ENCODE assay signal across 8 mouse cellular contexts in the genomic region with DNA sequence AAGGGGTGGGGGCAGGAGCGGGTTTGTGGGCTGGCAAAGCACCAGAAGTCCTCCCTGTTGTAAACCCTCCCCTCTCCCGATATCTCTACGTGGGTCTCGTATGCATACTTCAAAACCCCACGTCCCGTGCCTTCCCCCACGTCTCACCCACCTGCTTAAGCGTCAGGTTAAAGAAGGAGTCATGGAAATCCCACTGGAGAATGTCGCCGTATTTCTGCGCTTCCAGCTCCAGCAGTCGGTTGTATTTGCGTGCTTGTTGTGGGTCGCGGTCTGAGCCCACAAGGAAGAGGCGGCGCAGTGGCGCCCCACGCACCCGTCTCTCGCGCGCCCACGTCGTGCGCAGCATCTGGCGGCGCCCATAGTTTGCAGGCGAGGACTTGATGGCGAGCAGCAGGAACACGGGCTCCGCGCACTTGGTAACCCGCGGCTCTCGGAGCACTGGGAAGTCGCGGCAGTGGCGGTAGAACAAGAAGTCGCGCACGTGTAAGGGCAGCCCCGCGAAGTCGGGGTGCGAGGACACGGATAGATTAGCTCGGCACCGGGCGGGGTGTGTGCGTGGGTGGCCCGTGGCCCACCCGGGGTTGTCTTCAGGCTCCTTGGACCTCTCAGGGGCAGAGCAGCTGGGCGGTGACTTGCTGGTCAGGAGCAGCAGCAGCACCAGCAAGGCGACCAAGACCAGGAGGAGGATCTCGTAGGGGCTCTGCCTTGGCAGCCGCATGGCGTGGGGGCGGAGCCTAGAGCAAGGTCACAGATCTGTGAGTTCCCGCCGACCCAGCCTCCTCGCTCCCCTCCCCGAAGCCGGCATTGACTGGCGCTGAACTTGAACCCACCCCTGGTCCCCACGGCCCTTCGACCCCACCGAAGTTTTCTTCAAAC. TPM values are rescaled to one million over a fixed set of nuclear protein-coding genes. Genes with fewer than 3 reads are reported as not detected.
DNase-seq lines count a peak whose midpoint lies in the region; ATAC-seq and TF ChIP-seq lines count a peak whose summit lies in the region.
"Had no signal": no experiment of that assay in that cellular context is flagged by ENCODE, and none has a peak within 500 bp of the region (broad histone marks: within the 10 kb centered on the region; RNA-seq: fewer than 3 reads in every experiment).

No protein-coding gene starts in this region.

- no peaks in the 10 kb centered on the region for H3K36me3 ChIP-seq in spleen, adult 2 months (ENCODE audit: control insufficient read depth, insufficient read depth, low read length)
- no peaks in the 10 kb centered on the region for H3K36me3 ChIP-seq in forebrain, embryonic 11.5 days (ENCODE audit: control insufficient read depth, insufficient read depth, low read length)
- H3K36me3 ChIP-seq in limb, embryonic 13.5 days: no peaks in the 10 kb centered on the region
- H3K36me3 ChIP-seq in stomach, embryonic 15.5 days: no peaks in the 10 kb centered on the region

- H3K4me3 ChIP-seq in spleen, adult 2 months (ENCODE audit: extremely low read depth, insufficient read depth, insufficient read length): peak overlapping the region; percentile 37
- H3K4me3 ChIP-seq in forebrain, embryonic 11.5 days (ENCODE audit: low read depth, low read length): peak overlapping the region; percentile 7; the same call in 1 of the 2 replicates
- peak overlapping the region; percentile 29 for H3K4me3 ChIP-seq in limb, embryonic 13.5 days
- peak overlapping the region; percentile 5; the same call in 1 of the 2 replicates for H3K4me3 ChIP-seq in stomach, embryonic 15.5 days (replicated peaks)

- H3K9ac ChIP-seq in forebrain, embryonic 11.5 days (ENCODE audit: low read length): no peak overlapping the region
- H3K9ac ChIP-seq in limb, embryonic 13.5 days: no peak overlapping the region
- no peak overlapping the region for H3K9ac ChIP-seq in stomach, embryonic 15.5 days

- TF ChIP-seq CTCF in spleen, adult 2 months (IDR thresholded peaks at IDR 0.05; ENCODE audit: extremely low read depth, insufficient read depth, insufficient read length, insufficient replicate concordance): no peak

- H3K4me2 ChIP-seq in forebrain, embryonic 11.5 days (ENCODE audit: low read depth, low read length, severe bottlenecking): no peak overlapping the region
- peak overlapping the region; percentile 50 for H3K4me2 ChIP-seq in limb, embryonic 13.5 days (replicated peaks)
- H3K4me2 ChIP-seq in stomach, embryonic 15.5 days: peak overlapping the region; percentile 34

- H3K4me1 ChIP-seq in spleen, adult 2 months (ENCODE audit: control insufficient read depth, insufficient read depth, insufficient read length): peaks cover 17% of the 10 kb centered on the region
- no peaks in the 10 kb centered on the region for H3K4me1 ChIP-seq in forebrain, embryonic 11.5 days (replicated peaks; ENCODE audit: control insufficient read depth, insufficient read depth, low read length)
- H3K4me1 ChIP-seq in limb, embryonic 13.5 days: peaks cover 11% of the 10 kb centered on the region
- H3K4me1 ChIP-seq in stomach, embryonic 15.5 days: peaks cover 8% of the 10 kb centered on the region; the same call in 1 of the 2 replicates

- ATAC-seq in forebrain, embryonic 11.5 days (replicated peaks; ENCODE audit: low FRiP score): peak; percentile 39; the same call in 1 of the 2 replicates
- no peak for ATAC-seq in limb, embryonic 13.5 days (ENCODE audit: low FRiP score, low read depth)
- ATAC-seq in stomach, embryonic 15.5 days (ENCODE audit: insufficient read depth, low FRiP score, low read depth): no peak

- DNase-seq in spleen, adult 2 months (ENCODE audit: low read depth in 1 of 2, low spot score in 2 of 2): no peak
- no peak for DNase-seq in spleen, postnatal 14 days (ENCODE audit: low spot score in 2 of 2)
- DNase-seq in forebrain, embryonic 11.5 days (ENCODE audit: low spot score): no peak
- DNase-seq in left cerebral cortex, adult 9 months (ENCODE audit: low spot score in 2 of 2): no peak
- no peak for DNase-seq in layer of hippocampus, adult 11-12 months (ENCODE audit: low spot score)
- DNase-seq: cerebellum, adult 9-10 months had no signal

- 10% methylated on average over 68 of the region's 68 CpGs for WGBS in spleen, adult 2 months
- 11% methylated on average over 67 of the region's 68 CpGs for WGBS in forebrain, embryonic 11.5 days
- 11% methylated on average over 68 of the region's 68 CpGs for WGBS in limb, embryonic 13.5 days
- 11% methylated on average over 68 of the region's 68 CpGs for WGBS in stomach, embryonic 15.5 days

- peaks cover 12% of the 10 kb centered on the region for H3K27me3 ChIP-seq in spleen, adult 2 months (ENCODE audit: control insufficient read depth, insufficient read depth, low read length)
- peaks cover 72% of the 10 kb centered on the region for H3K27me3 ChIP-seq in forebrain, embryonic 11.5 days (ENCODE audit: control insufficient read depth, insufficient read depth, low read length)
- H3K27me3 ChIP-seq in limb, embryonic 13.5 days: peaks cover 96% of the 10 kb centered on the region
- peaks cover 72% of the 10 kb centered on the region for H3K27me3 ChIP-seq in stomach, embryonic 15.5 days (replicated peaks)

- TF ChIP-seq POLR2A in spleen, adult 2 months (IDR thresholded peaks at IDR 0.05; ENCODE audit: low read depth, low read length): no peak

- H3K27ac ChIP-seq in spleen, adult 2 months (ENCODE audit: insufficient read depth, low read length): no peak overlapping the region
- no peak overlapping the region for H3K27ac ChIP-seq in forebrain, embryonic 11.5 days (ENCODE audit: low read depth, low read length)
- no peak overlapping the region for H3K27ac ChIP-seq in limb, embryonic 13.5 days
- no peak overlapping the region for H3K27ac ChIP-seq in stomach, embryonic 15.5 days

- H3K9me3 ChIP-seq in forebrain, embryonic 11.5 days (ENCODE audit: control insufficient read depth, low read length): no peaks in the 10 kb centered on the region; the same call in 1 of the 2 replicates
- no peaks in the 10 kb centered on the region for H3K9me3 ChIP-seq in limb, embryonic 13.5 days
- no peaks in the 10 kb centered on the region for H3K9me3 ChIP-seq in stomach, embryonic 15.5 days

RNA-seq across cellular contexts. Expression of a gene that starts 4.4 kb away (rescaled TPM):
- 52.4 and 70.9 TPM in 2 replicates for polyA plus RNA-seq in spleen, adult 2 months (2012; rRNA removed)
- not detected in 2 replicates for polyA plus RNA-seq in forebrain, embryonic 11.5 days (2014; fragmentation: Nextera tagmentation; extraction: Ambion mirVana)
- polyA plus RNA-seq in limb, embryonic 13.5 days (2015; fragmentation: Nextera tagmentation; extraction: Ambion mirVana): 0.48 and 0.55 TPM in 2 replicates
- 1.4 and 2.0 TPM in 2 replicates for polyA plus RNA-seq in stomach, embryonic 15.5 days (2015; fragmentation: Nextera tagmentation; extraction: Ambion mirVana)

RNA-seq across cellular contexts. Expression of a gene that starts 8.2 kb away (rescaled TPM):
- polyA plus RNA-seq in spleen, adult 2 months (2012; rRNA removed): 5.2 and 5.6 TPM in 2 replicates
- polyA plus RNA-seq in forebrain, embryonic 11.5 days (2014; fragmentation: Nextera tagmentation; extraction: Ambion mirVana): 0.51 and 0.64 TPM in 2 replicates
- 0.77 and 0.92 TPM in 2 replicates for polyA plus RNA-seq in limb, embryonic 13.5 days (2015; fragmentation: Nextera tagmentation; extraction: Ambion mirVana)
- polyA plus RNA-seq in stomach, embryonic 15.5 days (2015; fragmentation: Nextera tagmentation; extraction: Ambion mirVana): 10.4 and 12.2 TPM in 2 replicates

RNA-seq across cellular contexts. Expression of a gene that starts 17.3 kb away (rescaled TPM):
- polyA plus RNA-seq in spleen, adult 2 months (2012; rRNA removed): 62.6 and 81.5 TPM in 2 replicates
- 2.3 TPM in 2 replicates for polyA plus RNA-seq in forebrain, embryonic 11.5 days (2014; fragmentation: Nextera tagmentation; extraction: Ambion mirVana)
- 3.4 and 4.2 TPM in 2 replicates for polyA plus RNA-seq in limb, embryonic 13.5 days (2015; fragmentation: Nextera tagmentation; extraction: Ambion mirVana)
- polyA plus RNA-seq in stomach, embryonic 15.5 days (2015; fragmentation: Nextera tagmentation; extraction: Ambion mirVana): 9.1 and 9.6 TPM in 2 replicates

RNA-seq across cellular contexts. Expression of a gene that starts 21.8 kb away (rescaled TPM):
- 0.47 and 0.54 TPM in 2 replicates for polyA plus RNA-seq in spleen, adult 2 months (2012; rRNA removed)
- polyA plus RNA-seq in forebrain, embryonic 11.5 days (2014; fragmentation: Nextera tagmentation; extraction: Ambion mirVana): 6.5 and 6.6 TPM in 2 replicates
- polyA plus RNA-seq in limb, embryonic 13.5 days (2015; fragmentation: Nextera tagmentation; extraction: Ambion mirVana): 0.75 and 0.77 TPM in 2 replicates
- polyA plus RNA-seq in stomach, embryonic 15.5 days (2015; fragmentation: Nextera tagmentation; extraction: Ambion mirVana): 1.1 TPM in 2 replicates

RNA-seq across cellular contexts. Expression of a gene that starts 32.1 kb away (rescaled TPM):
- polyA plus RNA-seq in spleen, adult 2 months (2012; rRNA removed): 247 and 301 TPM in 2 replicates
- polyA plus RNA-seq in forebrain, embryonic 11.5 days (2014; fragmentation: Nextera tagmentation; extraction: Ambion mirVana): 21.3 and 23.2 TPM in 2 replicates
- 4.0 and 4.8 TPM in 2 replicates for polyA plus RNA-seq in limb, embryonic 13.5 days (2015; fragmentation: Nextera tagmentation; extraction: Ambion mirVana)
- 7.6 and 8.3 TPM in 2 replicates for polyA plus RNA-seq in stomach, embryonic 15.5 days (2015; fragmentation: Nextera tagmentation; extraction: Ambion mirVana)

Comparison
In these comparisons a context has a peak if more than half of its experiments do, and no peak if none do; other contexts are left out.
1. RNA of a gene that starts 4.4 kb away (polyA plus RNA-seq): 52.4 to 70.9 TPM in spleen, adult 2 months; 1.4 to 2.0 TPM in stomach, embryonic 15.5 days, 0.48 to 0.55 TPM in limb, embryonic 13.5 days and not detected in forebrain, embryonic 11.5 days; every median in the first group is over 10 times any median in the second.
2. Peak in every context shown above with its lines, with median percentiles within 50 percentile points of each other: H3K4me3 ChIP-seq.